Mouse (Mus musculus): ENCODE results near the gene Bcl2a1b. TPM values are rescaled to one million over a fixed set of nuclear protein-coding genes. Genes with fewer than 3 reads are reported as not detected.
"Not testable (repeated sequence)": the region's sequence is repeated elsewhere in the genome, so short reads cannot be mapped to it uniquely, and the experiment has no call there.

Gene Bcl2a1b
- under 1 TPM in 1 of 2 experiments, not detected in 1; 0.53 TPM for total RNA-seq (2021)

GRCm38 (mm10) chr9:89198969-89199416 lies at the start of gene Bcl2a1b, which contains the start of gene Gm29094:
Gene Bcl2a1b, plus strand, starts transcription at chr9:89199209.
Gene Gm29094, plus strand, starts transcription at chr9:89199379.
- intact Hi-C loops (cut with DNase I): not testable (repeated sequence)
- DNase-seq (ENCODE audit: low spot score): peak; percentile 19

GRCm38 (mm10) chr9:89172539-89172938 lies 26.5 kb upstream of the Bcl2a1b start:
- intact Hi-C loops (cut with DNase I); DNase-seq (ENCODE audit: low spot score): not testable (repeated sequence)

- DNase-seq (ENCODE audit: low spot score): peak; percentile 5
- intact Hi-C loops (cut with DNase I): not testable (repeated sequence)
Observed at GRCm38 (mm10) chr9:89178833-89179232, 20.2 kb upstream of the Bcl2a1b start.

DNA sequence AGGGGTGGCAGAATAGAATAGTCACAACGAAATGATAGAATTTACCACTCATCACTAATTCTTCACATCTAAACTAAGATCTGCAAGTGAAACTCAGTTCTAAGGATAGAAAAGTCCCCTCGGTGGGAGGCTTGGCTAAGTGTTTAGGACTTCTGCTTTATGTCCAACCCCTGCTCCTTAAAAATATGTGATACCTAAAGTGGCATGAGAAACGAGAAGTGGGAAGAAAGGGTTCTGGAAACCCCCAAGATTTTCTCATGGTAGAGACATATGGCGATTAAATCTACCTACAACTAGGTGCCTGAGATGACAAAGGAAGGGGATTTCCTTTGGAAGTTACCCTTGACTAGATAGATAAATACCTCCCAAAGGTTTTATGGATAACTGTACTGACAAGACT lies 19.5 kb upstream of the Bcl2a1b start:
- intact Hi-C loops (cut with DNase I); DNase-seq (ENCODE audit: low spot score): not testable (repeated sequence)

DNA sequence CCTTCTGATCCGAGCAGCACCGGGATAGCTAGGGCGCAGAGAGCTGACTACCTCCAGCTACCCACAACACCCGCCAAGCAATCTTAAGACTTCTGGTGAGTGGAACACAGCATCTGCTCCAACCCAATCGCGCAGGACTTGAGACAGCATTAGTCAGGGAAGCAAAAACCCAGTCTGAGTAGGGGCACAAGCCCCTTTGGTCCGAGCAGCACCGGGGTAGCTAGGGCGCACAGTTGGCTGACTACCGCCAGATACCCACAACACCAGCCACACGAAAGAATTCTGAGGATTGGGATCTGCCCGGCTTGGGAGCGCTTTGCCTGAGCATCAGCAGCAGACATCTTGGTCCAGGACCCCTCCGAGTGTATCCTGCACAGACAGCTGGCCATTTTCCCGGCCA lies 12.0 kb upstream of the Bcl2a1b start:
- DNase-seq (ENCODE audit: low spot score); intact Hi-C loops (cut with DNase I): not testable (repeated sequence)

- intact Hi-C loops (cut with DNase I); DNase-seq (ENCODE audit: low spot score): not testable (repeated sequence)
Observed at GRCm38 (mm10) chr9:89195483-89195882, 3.5 kb upstream of the Bcl2a1b start.

DNA sequence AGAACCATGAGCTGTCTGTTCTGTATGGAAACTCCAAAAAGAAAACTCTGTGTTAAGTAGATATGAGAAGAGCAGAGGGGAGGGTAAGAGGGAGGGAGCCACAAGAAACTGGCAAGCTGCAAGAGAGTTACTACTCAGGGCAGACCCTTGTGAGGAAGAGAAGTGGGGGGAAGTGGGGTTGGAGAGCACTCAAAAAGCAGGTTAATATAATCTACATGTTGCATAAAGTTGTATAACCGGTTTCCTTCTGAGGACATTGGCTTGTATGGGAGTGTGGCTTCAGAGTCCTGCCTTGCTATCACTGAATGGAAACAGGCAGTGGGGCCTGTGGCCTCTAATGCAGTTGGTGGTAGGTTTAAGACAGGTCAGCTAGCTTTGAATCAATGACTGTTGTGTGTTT lies 1.5 kb upstream of the Bcl2a1b start:
- intact Hi-C loops (cut with DNase I); DNase-seq (ENCODE audit: low spot score): not testable (repeated sequence)

- DNase-seq (ENCODE audit: low spot score); intact Hi-C loops (cut with DNase I): not testable (repeated sequence)
Observed at GRCm38 (mm10) chr9:89198349-89198748, 660 bp upstream of the Bcl2a1b start.

GRCm38 (mm10) chr9:89202256-89202655 lies 3.2 kb downstream of the Bcl2a1b start:
- intact Hi-C loops (cut with DNase I): not testable (repeated sequence)

GRCm38 (mm10) chr9:89208939-89209338 lies 9.9 kb downstream of the Bcl2a1b start:
- intact Hi-C loops (cut with DNase I); DNase-seq (ENCODE audit: low spot score): not testable (repeated sequence)

More at GRCm38 (mm10) chr9:89202256-89202655, 3.2 kb downstream of the Bcl2a1b start:
- DNase-seq (ENCODE audit: low spot score): not testable (repeated sequence)

DNA sequence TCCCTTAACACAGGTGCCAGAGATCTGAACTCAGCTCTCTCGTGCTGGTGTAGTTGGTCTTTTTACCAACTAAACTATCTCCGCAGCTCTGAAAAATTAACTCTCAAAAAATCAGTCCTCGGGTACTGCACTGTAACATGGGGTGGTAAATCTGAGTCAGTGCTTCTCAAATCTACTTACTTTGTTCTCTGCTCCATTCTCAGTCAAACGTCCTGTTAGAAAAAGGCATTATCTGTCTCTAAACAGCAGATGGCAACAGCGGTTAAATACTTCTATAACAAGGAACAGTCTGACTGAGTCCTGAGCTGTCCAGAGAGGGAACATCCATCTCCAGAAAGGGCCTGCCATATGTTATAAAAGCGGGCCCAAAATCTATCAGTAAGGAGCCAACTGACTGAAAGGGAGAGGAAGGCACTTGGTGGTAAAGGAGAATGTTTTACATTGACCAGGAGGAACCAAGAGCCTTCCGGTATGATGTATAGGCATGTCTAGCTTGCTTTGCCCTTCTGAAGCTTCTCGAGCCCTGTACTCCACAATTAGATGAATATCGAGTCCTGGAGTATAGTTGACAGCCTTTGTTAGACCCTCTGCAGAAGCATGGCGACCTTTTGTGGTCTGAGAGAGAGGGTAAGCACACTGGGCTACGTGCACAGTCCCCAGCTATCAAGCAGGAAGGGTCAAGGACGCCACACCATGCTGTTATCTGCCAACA lies 11.5 kb downstream of the Bcl2a1b start, which contains the start of gene Mthfs:
Gene Mthfs (plus strand): TSS at position 324 of the 712 bp plus-strand sequence.
- intact Hi-C loops (cut with DNase I); DNase-seq (ENCODE audit: low spot score): not testable (repeated sequence)

DNA sequence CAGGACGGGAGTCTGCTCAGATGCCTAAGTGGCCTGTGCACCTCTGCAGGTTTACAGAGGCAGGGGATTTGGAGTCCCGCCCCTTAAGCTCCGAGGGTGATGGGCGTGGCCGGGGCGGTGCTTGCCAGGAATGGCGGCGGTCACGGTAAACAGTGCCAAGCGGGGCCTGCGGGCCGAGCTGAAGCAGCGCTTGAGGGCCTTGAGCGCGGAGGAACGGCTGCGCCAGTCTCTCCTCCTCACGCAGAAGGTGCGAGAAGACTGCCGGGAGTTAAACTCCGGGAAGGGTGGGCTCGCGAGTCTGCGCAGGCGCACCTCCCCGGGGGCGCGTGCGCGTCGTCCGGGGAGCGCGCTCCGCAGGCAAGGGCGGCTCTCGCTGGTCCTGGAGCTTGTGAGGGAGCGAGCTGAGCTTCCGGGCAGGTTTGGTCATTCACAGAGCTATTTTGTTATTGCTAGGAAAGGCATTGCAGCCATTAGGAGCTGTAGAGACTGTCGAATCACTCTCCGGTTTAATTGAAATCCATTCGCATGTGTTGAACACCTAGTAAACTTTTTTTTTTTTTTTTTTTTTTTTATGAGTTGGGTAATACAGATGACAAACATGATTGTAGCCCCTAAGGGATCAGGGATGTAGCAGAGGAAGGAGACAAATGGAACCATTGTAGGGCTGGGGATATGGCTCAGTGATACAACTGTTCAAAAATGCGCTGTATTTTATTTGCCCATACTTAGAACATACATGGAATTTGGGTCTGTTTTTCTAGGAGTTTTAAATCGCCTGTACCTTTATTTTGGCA lies 12.3 kb downstream of the Bcl2a1b start:
- peak; percentile 84 for DNase-seq (ENCODE audit: low spot score)
- intact Hi-C loops (cut with DNase I): not testable (repeated sequence)

DNA sequence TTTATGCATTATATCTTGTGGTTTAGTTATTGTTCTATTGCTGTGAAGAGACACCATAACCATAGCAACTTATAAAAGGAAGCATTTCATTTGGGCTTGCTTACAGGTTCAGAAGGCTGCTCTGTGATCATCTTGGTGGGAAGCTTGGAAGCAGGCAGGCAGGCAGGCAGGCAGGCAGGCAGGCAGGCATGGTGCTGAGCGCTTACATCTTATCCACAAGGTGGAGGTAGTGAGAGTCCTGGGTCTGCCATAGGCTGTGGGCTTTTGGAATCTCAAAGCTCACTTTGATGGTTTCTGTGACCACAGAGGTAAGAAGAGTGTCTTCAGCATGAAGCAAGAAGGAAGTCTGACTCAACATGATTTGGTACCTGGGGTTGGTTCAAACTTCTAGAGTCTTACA lies 13.4 kb downstream of the Bcl2a1b start:
- intact Hi-C loops (cut with DNase I); DNase-seq (ENCODE audit: low spot score): not testable (repeated sequence)

GRCm38 (mm10) chr9:89218174-89218573 lies 19.2 kb downstream of the Bcl2a1b start:
- DNase-seq (ENCODE audit: low spot score): not testable (repeated sequence)
- intact Hi-C loops (cut with DNase I): loop anchor here (2.0 kb wide), 1 partner anchor 509 kb away; no protein-coding TSS in a partner anchor

DNA sequence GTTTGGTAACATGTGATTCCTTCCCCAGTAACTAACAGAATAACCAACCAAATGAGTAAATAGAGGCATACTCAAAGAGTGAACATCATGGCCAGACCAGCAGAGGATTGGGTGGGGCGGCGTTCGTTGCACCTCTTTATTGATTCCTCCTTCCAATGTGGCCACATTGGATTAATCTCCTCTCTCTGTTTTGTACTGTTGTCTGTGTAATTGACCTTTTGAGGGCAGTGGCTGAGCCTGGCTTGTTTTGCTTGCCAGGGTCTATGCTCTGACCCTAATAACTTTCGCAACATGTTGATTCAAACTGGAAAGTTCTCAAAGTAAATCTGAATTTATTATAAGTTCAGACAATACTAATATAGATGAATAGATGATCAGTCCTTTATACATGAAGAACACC lies 20.7 kb downstream of the Bcl2a1b start:
- intact Hi-C loops (cut with DNase I): loop anchor here (2.0 kb wide), 1 partner anchor 511 kb away; no protein-coding TSS in a partner anchor
- DNase-seq (ENCODE audit: low spot score): not testable (repeated sequence)

- DNase-seq (ENCODE audit: low spot score); intact Hi-C loops (cut with DNase I): not testable (repeated sequence)
Observed at GRCm38 (mm10) chr9:89220704-89221287, 21.8 kb downstream of the Bcl2a1b start.

- DNase-seq (ENCODE audit: low spot score): no peak
- intact Hi-C loops (cut with DNase I): loop anchor here (5.0 kb wide), 1 partner anchor 451 kb away; no protein-coding TSS in a partner anchor
Observed at GRCm38 (mm10) chr9:89226071-89226470, 27.1 kb downstream of the Bcl2a1b start.

DNA sequence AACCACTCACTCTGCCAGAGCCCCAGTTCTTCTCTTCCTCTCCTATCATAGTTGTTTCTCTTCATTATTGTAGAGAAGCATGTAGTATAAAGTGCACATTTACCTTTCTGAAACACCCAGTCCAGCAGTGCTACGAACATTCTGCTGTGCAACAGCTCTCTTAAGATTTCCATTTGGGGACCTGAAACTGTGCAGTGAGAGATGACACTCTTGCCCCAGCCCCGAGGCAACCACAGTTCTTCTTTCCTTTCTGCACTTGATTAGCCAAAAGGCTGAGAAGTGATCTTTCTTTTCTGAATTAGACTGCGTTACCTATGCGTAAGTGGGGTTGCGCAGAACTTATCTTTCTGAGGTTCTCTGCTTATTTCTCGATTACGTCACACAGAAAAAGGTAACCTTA lies 29.1 kb downstream of the Bcl2a1b start:
- intact Hi-C loops (cut with DNase I): loop anchor here (5.0 kb wide), 1 partner anchor 449 kb away; no protein-coding TSS in a partner anchor
- DNase-seq (ENCODE audit: low spot score): no peak

- DNase-seq (ENCODE audit: low spot score): not testable (repeated sequence)
Observed at GRCm38 (mm10) chr9:89230897-89231497, 32.0 kb downstream of the Bcl2a1b start.

More at GRCm38 (mm10) chr9:89230897-89231497, 32.0 kb downstream of the Bcl2a1b start:
- intact Hi-C loops (cut with DNase I): not testable (repeated sequence)

Measured in heart, postnatal 25 days (tissue).